Mouse (Mus musculus): ENCODE data around the gene Odf3b.

- no peak for TF ChIP-seq POLR2A (IDR thresholded peaks at IDR 0.05; ENCODE audit: extremely low read depth, insufficient read depth, low read length)
- no peak for TF ChIP-seq CTCF (IDR thresholded peaks at IDR 0.05; ENCODE audit: extremely low read depth, insufficient read depth, low read length)
Measured at GRCm38 (mm10) chr15:89387127-89387526, 8.0 kb upstream of the Odf3b start.
